Mouse (Mus musculus) limb, embryonic 14.5 days (tissue): ENCODE results near the gene Layn. TPM values are rescaled to one million over a fixed set of nuclear protein-coding genes. Genes with fewer than 3 reads are reported as not detected.

Source experiments
- ATAC-seq: fragments of 200-750 bp; cut with Nextera tagmentation; 2 replicates; pipeline ENCODE4 v1.8.0; 2017; ENCODE audit warnings: low read depth, moderate number of reproducible peaks, moderate TSS enrichment; ENCODE audit not compliant: low FRiP score
- DNase-seq: peaks from one replicate; pipeline ENCODE4 v3.0.0-alpha.2; 2015; ENCODE audit warnings: low spot score
- H3K27ac ChIP-seq: fragments of 300-500 bp; sonication (generic); replicated peaks from 2 replicates; pipeline ENCODE4 v1.5.1; 2014; ENCODE audit warnings: low read depth, mild to moderate bottlenecking, low read length, moderate library complexity, mixed read lengths
- H3K27me3 ChIP-seq: fragments of 300-500 bp; sonication (generic); 2 replicates; pipeline ENCODE4 v1.6.1; 2014; ENCODE audit warnings: low read length, mixed read lengths; ENCODE audit not compliant: control insufficient read depth, insufficient read depth
- H3K36me3 ChIP-seq: fragments of 300-500 bp; sonication (generic); 2 replicates; pipeline ENCODE4 v1.6.1; 2014; ENCODE audit warnings: mild to moderate bottlenecking, low read length, moderate library complexity, mixed read lengths; ENCODE audit not compliant: control insufficient read depth, insufficient read depth
- H3K4me1 ChIP-seq: fragments of 300-500 bp; sonication (generic); 2 replicates; pipeline ENCODE4 v1.6.1; 2014; ENCODE audit warnings: antibody characterized with exemption, low read length, mixed read lengths; ENCODE audit not compliant: control insufficient read depth, insufficient read depth
- H3K4me2 ChIP-seq: fragments of 300-500 bp; sonication (generic); replicated peaks from 2 replicates; pipeline ENCODE4 v1.6.1; 2014; ENCODE audit warnings: low read depth, mild to moderate bottlenecking, low read length, moderate library complexity; ENCODE audit not compliant: severe bottlenecking
- H3K4me3 ChIP-seq: fragments of 300-500 bp; sonication (generic); replicated peaks from 2 replicates; pipeline ENCODE4 v1.5.1; 2014; ENCODE audit warnings: low read length
- H3K9ac ChIP-seq: fragments of 300-500 bp; sonication (generic); 2 replicates; pipeline ENCODE4 v1.6.1; 2014; ENCODE audit warnings: mild to moderate bottlenecking, low read depth, low read length, moderate library complexity; ENCODE audit not compliant: severe bottlenecking
- H3K9me3 ChIP-seq: fragments of 300-500 bp; sonication (generic); 2 replicates; pipeline ENCODE4 v1.6.1; 2016; ENCODE audit warnings: low read length; ENCODE audit not compliant: control insufficient read depth
- POLR2A ChIP-seq: fragments of 200-500 bp; IDR thresholded peaks from 2 replicates; pipeline ENCODE4 v1.8.0; 2012; ENCODE audit warnings: inconsistent platforms, mild to moderate bottlenecking, moderate library complexity, borderline replicate concordance; ENCODE audit not compliant: insufficient read depth, insufficient read length; ENCODE audit errors: extremely low read depth
- WGBS: fragments of 180-500 bp; shearing (Covaris S2); extraction: QIAGEN DNeasy Blood & Tissue Kit; methylation state at CpG from one replicate; pipeline ENCODE4 v1.1.7; 2014; 5-methylcytosine and 5-hydroxymethylcytosine counted together
- polyA plus RNA-seq, 2 experiments: library from polyadenylated mRNA; depleted of rRNA in 1 of 2; stranded (reverse) in 1 of 2; unstranded in 1 of 2; fragments of >200 nt; fragmentation: Nextera tagmentation in 1 of 2; extraction: Ambion mirVana in 1 of 2; gene quantifications; 2 replicates each; pipeline versions ENCODE4 v1.2.1 to v1.2.3; 2012 to 2014

Layn gene
- polyA plus RNA-seq, 2 experiments = 6.1 to 9.3 TPM

- no peak for ATAC-seq
Measured at GRCm38 (mm10) chr9:51056360-51057324, 20.3 kb downstream of the Layn start.

GRCm38 (mm10) chr9:51052180-51052579, 24.7 kb downstream of the Layn start:
- ATAC-seq (no peak), DNase-seq (no peak)
- H3K4me1 ChIP-seq = 0 out of 2 replicates have a peak, but pooled peaks cover 2% of the 10 kb centered on the region
- no peak overlapping the region for H3K4me2 ChIP-seq
- H3K9me3 ChIP-seq = no peaks in the 10 kb centered on the region
- H3K27me3 ChIP-seq = no peaks in the 10 kb centered on the region
- no peak overlapping the region for H3K27ac ChIP-seq
- no peak overlapping the region for H3K9ac ChIP-seq
- H3K4me3 ChIP-seq = no peak overlapping the region
- no peaks in the 10 kb centered on the region for H3K36me3 ChIP-seq
- no peak for TF ChIP-seq POLR2A
- 75% methylated on average over 3 of the region's 3 CpGs for WGBS

More at GRCm38 (mm10) chr9:51056360-51057324, 20.3 kb downstream of the Layn start:
- WGBS = 41% methylated on average over 3 of the region's 3 CpGs
- Histone ChIP-seq H3K9me3 (no peaks in the 10 kb centered on the region), H3K27me3 (no peaks in the 10 kb centered on the region), H3K27ac (peak overlapping the region; percentile 33; the same call in 1 of the 2 replicates), H3K4me3 (no peak overlapping the region), H3K4me1 (0 out of 2 replicates have a peak, but pooled peaks cover 2% of the 10 kb centered on the region), H3K36me3 (no peaks in the 10 kb centered on the region), H3K4me2 (no peak overlapping the region), H3K9ac (no peak overlapping the region)
- no peak for DNase-seq
- TF ChIP-seq POLR2A = no peak

- DNase-seq (no peak), ATAC-seq (no peak)
- H3K27me3 ChIP-seq = no peaks in the 10 kb centered on the region
- H3K4me1 ChIP-seq = no peaks in the 10 kb centered on the region
- no peak overlapping the region for H3K4me3 ChIP-seq
- H3K36me3 ChIP-seq = no peaks in the 10 kb centered on the region
- H3K9ac ChIP-seq = no peak overlapping the region
- WGBS = 75% methylated on average over 6 of the region's 6 CpGs
- no peaks in the 10 kb centered on the region for H3K9me3 ChIP-seq
- TF ChIP-seq POLR2A = no peak
- H3K27ac ChIP-seq = no peak overlapping the region
- H3K4me2 ChIP-seq = no peak overlapping the region
Measured at GRCm38 (mm10) chr9:51042136-51042535, 34.8 kb downstream of the Layn start.

- no peak overlapping the region for H3K9ac ChIP-seq
- no peaks in the 10 kb centered on the region for H3K36me3 ChIP-seq
- H3K27me3 ChIP-seq = no peaks in the 10 kb centered on the region
- no peak for TF ChIP-seq POLR2A
- no peaks in the 10 kb centered on the region for H3K9me3 ChIP-seq
- H3K4me3 ChIP-seq = no peak overlapping the region
- no peak for DNase-seq
- no peaks in the 10 kb centered on the region for H3K4me1 ChIP-seq
- ATAC-seq = no peak
- WGBS = 92% methylated on average over 7 of the region's 7 CpGs
- H3K27ac ChIP-seq = no peak overlapping the region
- no peak overlapping the region for H3K4me2 ChIP-seq
Measured at GRCm38 (mm10) chr9:51041491-51041980, 35.4 kb downstream of the Layn start.

GRCm38 (mm10) chr9:51032785-51033529, 43.9 kb downstream of the Layn start:
- H3K27me3 ChIP-seq = no peaks in the 10 kb centered on the region

More at GRCm38 (mm10) chr9:51032785-51033529, 43.9 kb downstream of the Layn start:
- WGBS = 76% methylated on average over 3 of the region's 3 CpGs
- Histone ChIP-seq H3K4me3 (no peak overlapping the region), H3K9ac (no peak overlapping the region), H3K9me3 (no peaks in the 10 kb centered on the region), H3K4me2 (no peak overlapping the region), H3K36me3 (no peaks in the 10 kb centered on the region), H3K27ac (no peak overlapping the region), H3K4me1 (no peaks in the 10 kb centered on the region; the same call in 1 of the 2 replicates)
- DNase-seq = no peak
- no peak for ATAC-seq
- TF ChIP-seq POLR2A = no peak
